Mouse (Mus musculus): ENCODE measurements at regions not wholly inside any gene's neighbourhood (a gene's known extent, or its start where the extent isn't known, plus 50 kb on each side); places are given as distances from the start of the nearest gene placed in this dataset.

- no peaks in the 10 kb centered on the region for H3K27me3 ChIP-seq
- 81% methylated on average over 5 of the region's 5 CpGs for WGBS
- no peak for ATAC-seq
These were observed 871.8 kb downstream of the Tbl1xr1 start for GRCm38 (mm10) chr3:22948168-22948768.

DNA sequence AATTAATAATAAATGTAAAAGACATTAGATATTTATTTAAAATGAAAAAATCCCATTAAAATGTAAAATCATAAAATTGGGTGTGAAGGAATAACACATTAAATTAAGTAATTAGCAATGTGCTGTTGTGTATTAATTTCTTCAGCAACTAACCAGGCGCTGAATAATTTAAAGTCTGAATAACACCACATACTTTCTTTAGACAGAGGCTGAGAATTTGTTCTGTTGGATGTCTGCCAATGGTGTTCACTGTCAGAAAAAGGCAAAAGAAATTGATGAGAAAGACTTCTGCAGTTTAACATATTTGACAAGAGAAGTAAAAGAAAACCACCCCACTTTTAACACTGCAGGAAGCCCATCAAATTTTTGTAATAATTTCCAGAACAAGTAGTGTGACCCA, 881.0 kb downstream of the Tbl1xr1 start:
- no peak overlapping the region for H3K4me3 ChIP-seq (replicated peaks)
- ATAC-seq: no peak
- no peak overlapping the region for H3K27ac ChIP-seq
- H3K9ac ChIP-seq (replicated peaks): no peak overlapping the region
- no peaks in the 10 kb centered on the region for H3K4me1 ChIP-seq (replicated peaks)
- no peaks in the 10 kb centered on the region for H3K36me3 ChIP-seq
- H3K4me2 ChIP-seq (replicated peaks): no peak overlapping the region
- H3K27me3 ChIP-seq: no peaks in the 10 kb centered on the region
- H3K9me3 ChIP-seq: no peaks in the 10 kb centered on the region
- WGBS: 75% methylated on average over 1 of the region's 1 CpGs

More at GRCm38 (mm10) chr3:22948168-22948768, 871.8 kb downstream of the Tbl1xr1 start:
- Histone ChIP-seq H3K27ac (no peak overlapping the region), H3K9me3 (no peaks in the 10 kb centered on the region), H3K4me2 (replicated peaks) (no peak overlapping the region), H3K4me1 (replicated peaks) (no peaks in the 10 kb centered on the region), H3K9ac (replicated peaks) (no peak overlapping the region), H3K4me3 (replicated peaks) (no peak overlapping the region), H3K36me3 (no peaks in the 10 kb centered on the region)

DNA sequence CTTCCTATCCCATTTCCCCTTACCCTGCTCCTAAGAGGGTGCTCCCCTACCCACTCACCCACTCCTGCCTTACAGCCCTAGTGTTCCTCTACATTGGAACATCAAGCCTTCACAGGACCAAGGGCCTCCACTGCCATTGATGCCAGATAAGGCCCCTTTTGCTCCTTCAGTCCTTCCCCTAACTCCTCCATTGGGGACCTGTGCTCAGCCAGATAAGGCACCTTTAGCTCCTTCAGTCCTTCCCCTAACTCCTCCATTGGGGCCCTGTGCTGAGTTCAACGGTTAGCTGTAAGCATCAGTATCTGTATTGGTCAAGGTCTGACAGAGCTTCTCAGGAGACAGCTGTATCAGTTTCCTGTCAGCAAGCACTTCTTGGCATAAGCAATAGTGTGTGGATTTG, 896.2 kb downstream of the Tbl1xr1 start:
- no peak overlapping the region for H3K27ac ChIP-seq

DNA sequence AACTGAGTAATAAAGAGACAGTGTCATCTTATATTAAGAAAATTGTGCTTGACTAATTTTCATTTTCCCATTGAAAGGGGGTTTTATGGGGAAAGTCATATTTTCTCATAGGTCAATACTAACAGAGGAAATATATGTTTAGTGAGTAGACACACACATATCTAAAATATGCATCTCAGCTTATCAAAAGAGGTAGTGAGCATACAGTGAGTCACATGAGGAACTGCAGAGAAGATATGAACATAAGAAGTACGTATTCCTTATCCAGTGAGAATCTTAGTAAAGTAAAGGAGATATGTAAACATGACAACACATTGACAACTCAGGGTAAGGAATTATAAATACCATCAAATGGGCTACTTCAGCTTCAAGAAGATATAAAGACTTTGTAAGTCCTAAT, 900.3 kb downstream of the Tbl1xr1 start:
- Histone ChIP-seq H3K36me3 (no peaks in the 10 kb centered on the region), H3K4me1 (replicated peaks) (no peaks in the 10 kb centered on the region), H3K27me3 (no peaks in the 10 kb centered on the region), H3K9ac (replicated peaks) (no peak overlapping the region), H3K9me3 (no peaks in the 10 kb centered on the region), H3K27ac (no peak overlapping the region), H3K4me2 (replicated peaks) (no peak overlapping the region), H3K4me3 (replicated peaks) (no peak overlapping the region)
- WGBS: 78% methylated on average over 1 of the region's 1 CpGs
- ATAC-seq: no peak

More for the DNA sequence above, 896.2 kb downstream of the Tbl1xr1 start:
- Histone ChIP-seq H3K9me3 (no peaks in the 10 kb centered on the region), H3K4me1 (replicated peaks) (no peaks in the 10 kb centered on the region), H3K9ac (replicated peaks) (no peak overlapping the region), H3K4me2 (replicated peaks) (no peak overlapping the region), H3K4me3 (replicated peaks) (no peak overlapping the region), H3K27me3 (no peaks in the 10 kb centered on the region), H3K36me3 (no peaks in the 10 kb centered on the region)
- 85% methylated on average over 1 of the region's 1 CpGs for WGBS
- no peak for ATAC-seq

DNA sequence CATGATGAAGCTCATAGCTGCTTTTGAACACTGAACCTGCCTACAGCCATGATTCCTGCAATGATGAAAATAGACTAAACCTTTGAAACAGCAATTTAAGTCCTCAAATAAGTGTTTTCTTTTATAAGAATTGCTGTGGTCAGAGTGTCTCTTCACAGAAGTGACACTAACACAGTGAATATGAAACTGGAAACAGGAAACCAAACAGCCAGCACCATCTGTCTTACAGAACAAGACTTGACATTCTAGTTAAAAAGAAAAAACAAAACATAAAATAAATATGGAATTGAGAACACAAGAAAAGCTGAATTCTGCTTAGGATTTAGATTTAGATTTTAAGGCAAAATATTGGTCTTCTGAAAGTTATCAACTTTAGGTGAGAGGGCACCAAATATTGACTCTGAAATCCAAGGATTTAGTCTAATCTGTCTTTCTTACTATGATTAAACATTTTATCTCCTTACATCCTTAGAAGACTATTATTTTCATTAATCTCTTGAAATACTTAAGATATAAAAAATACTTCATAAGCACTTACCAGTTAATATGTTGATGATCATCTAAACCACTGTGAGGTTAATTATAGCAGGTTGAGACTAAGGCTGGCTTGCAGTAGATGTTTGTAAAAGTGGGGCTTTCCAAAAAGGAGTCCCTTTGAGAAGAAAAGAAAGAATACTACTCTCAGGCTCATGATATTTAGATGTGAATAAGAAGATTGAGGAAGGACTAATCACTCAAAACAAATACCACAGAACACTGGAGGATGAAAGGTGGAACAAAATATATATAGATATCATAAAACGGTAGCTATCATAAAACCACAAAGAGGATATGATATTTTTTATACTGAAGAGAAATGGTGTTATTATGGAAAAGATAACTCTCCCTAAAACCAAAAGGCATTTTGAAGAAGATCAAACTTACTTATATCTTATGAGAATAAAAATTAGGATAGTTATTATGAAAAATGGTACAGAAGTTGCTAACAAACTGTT, 903.7 kb downstream of the Tbl1xr1 start:
- Histone ChIP-seq H3K4me1 (replicated peaks) (no peaks in the 10 kb centered on the region), H3K27me3 (no peaks in the 10 kb centered on the region), H3K9me3 (no peaks in the 10 kb centered on the region), H3K36me3 (no peaks in the 10 kb centered on the region), H3K9ac (replicated peaks) (no peak overlapping the region), H3K4me3 (replicated peaks) (no peak overlapping the region), H3K27ac (no peak overlapping the region), H3K4me2 (replicated peaks) (no peak overlapping the region)
- ATAC-seq: no peak
- WGBS: 91% methylated on average over 1 of the region's 1 CpGs

DNA sequence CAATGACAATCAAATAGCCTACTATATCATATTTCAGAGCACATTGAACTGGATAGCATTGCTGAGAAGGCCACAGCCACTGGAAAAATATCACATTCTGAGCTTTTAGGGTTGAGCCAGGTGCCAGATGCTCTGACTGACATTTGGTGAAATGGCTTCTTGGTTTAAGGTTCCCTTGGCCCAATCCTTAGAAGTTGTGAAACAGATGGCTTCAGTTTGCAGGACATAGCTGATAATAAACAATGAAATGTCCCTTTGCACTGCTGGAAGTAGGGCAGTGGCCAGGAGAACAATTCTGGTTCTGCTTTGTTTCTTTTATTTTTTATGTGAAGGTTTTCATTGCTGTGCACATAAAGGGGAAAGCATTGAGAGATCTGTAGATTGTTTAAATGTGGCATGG, 906.0 kb downstream of the Tbl1xr1 start:
- ATAC-seq: no peak
- Histone ChIP-seq H3K9me3 (no peaks in the 10 kb centered on the region), H3K4me3 (replicated peaks) (no peak overlapping the region), H3K4me1 (replicated peaks) (no peaks in the 10 kb centered on the region), H3K27me3 (no peaks in the 10 kb centered on the region), H3K27ac (no peak overlapping the region), H3K36me3 (no peaks in the 10 kb centered on the region), H3K9ac (replicated peaks) (no peak overlapping the region), H3K4me2 (replicated peaks) (no peak overlapping the region)

GRCm38 (mm10) chr3:22990136-22990820, 913.8 kb downstream of the Tbl1xr1 start:
- H3K4me3 ChIP-seq (replicated peaks): no peak overlapping the region
- no peak for ATAC-seq

DNA sequence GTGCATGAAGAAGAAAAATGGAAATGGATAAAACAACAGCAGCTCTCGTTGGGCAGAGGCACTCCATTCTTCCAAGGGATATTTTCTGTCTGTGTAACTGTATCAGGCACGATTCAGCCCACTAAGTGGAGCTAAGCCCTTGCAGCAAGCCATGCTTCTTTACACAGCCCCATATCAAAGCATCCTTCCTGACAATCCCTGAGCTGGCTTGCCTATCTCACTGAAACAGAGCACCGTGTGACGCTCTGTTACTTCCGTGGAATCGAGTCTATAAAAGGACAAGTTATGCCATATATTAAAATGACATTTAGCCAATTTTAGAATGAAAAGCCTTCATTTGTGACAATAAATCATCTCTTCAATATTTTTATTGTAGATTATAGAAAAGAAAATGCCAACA, 918.8 kb downstream of the Tbl1xr1 start:
- Histone ChIP-seq H3K9me3 (no peaks in the 10 kb centered on the region), H3K9ac (replicated peaks) (no peak overlapping the region), H3K27me3 (no peaks in the 10 kb centered on the region), H3K36me3 (no peaks in the 10 kb centered on the region), H3K4me3 (replicated peaks) (no peak overlapping the region), H3K4me1 (replicated peaks) (no peaks in the 10 kb centered on the region), H3K27ac (no peak overlapping the region), H3K4me2 (replicated peaks) (no peak overlapping the region)
- 82% methylated on average over 6 of the region's 6 CpGs for WGBS
- ATAC-seq: no peak

More at GRCm38 (mm10) chr3:22990136-22990820, 913.8 kb downstream of the Tbl1xr1 start:
- Histone ChIP-seq H3K27me3 (no peaks in the 10 kb centered on the region), H3K4me1 (replicated peaks) (no peaks in the 10 kb centered on the region), H3K9ac (replicated peaks) (no peak overlapping the region), H3K27ac (no peak overlapping the region), H3K36me3 (no peaks in the 10 kb centered on the region), H3K4me2 (replicated peaks) (no peak overlapping the region), H3K9me3 (no peaks in the 10 kb centered on the region)
- WGBS: 80% methylated on average over 3 of the region's 3 CpGs

DNA sequence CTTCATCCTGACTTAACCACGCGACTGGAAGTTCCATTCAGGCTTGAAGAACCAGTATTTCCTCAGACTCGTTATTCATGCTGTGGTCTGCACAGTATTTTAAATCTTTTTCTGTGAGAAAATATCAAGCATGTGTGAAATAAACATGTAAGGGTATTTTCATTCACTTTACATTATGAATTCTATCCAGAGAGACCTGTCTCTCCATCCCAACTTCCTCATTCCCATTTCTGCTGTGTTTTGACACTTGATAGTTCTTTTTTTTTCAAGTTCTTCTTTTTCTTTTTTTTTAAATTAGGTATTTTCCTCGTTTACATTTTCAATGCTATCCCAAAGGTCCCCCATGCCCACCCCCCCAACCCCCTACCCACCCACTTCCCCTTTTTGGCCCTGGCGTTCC, 919.4 kb downstream of the Tbl1xr1 start:
- H3K27me3 ChIP-seq: no peaks in the 10 kb centered on the region
- no peaks in the 10 kb centered on the region for H3K9me3 ChIP-seq
- H3K9ac ChIP-seq (replicated peaks): no peak overlapping the region
- no peak overlapping the region for H3K4me2 ChIP-seq (replicated peaks)
- no peaks in the 10 kb centered on the region for H3K4me1 ChIP-seq (replicated peaks)
- ATAC-seq: no peak
- H3K36me3 ChIP-seq: no peaks in the 10 kb centered on the region
- H3K4me3 ChIP-seq (replicated peaks): no peak overlapping the region
- H3K27ac ChIP-seq: no peak overlapping the region
- WGBS: 79% methylated on average over 5 of the region's 5 CpGs

GRCm38 (mm10) chr3:23001071-23001470, 924.6 kb downstream of the Tbl1xr1 start:
- no peak overlapping the region for H3K4me2 ChIP-seq (replicated peaks)
- H3K9me3 ChIP-seq: no peaks in the 10 kb centered on the region
- H3K27me3 ChIP-seq: no peaks in the 10 kb centered on the region
- no peak overlapping the region for H3K27ac ChIP-seq
- H3K4me3 ChIP-seq (replicated peaks): no peak overlapping the region
- ATAC-seq: no peak
- no peak overlapping the region for H3K9ac ChIP-seq (replicated peaks)
- WGBS: 93% methylated on average over 3 of the region's 3 CpGs
- no peaks in the 10 kb centered on the region for H3K36me3 ChIP-seq
- H3K4me1 ChIP-seq (replicated peaks): no peaks in the 10 kb centered on the region

DNA sequence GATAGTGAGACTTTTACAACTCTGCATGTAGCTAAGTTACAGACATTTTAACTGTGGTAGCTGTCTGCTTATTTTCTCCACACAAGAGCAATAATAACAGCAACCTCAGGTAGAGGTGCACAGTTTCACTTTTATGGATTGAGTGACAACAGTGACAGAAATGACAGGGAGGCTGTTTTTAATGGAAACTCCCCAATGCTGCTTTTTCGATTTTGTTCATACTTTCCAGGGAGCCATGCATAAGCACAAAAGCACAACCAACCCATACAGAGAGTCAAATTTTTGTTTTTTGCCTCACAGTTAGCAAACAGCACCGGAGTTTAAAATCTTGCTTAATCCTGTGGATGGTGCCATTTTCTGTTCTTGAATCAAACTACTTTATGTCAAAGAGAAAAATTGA, 955.6 kb downstream of the Tbl1xr1 start:
- no peak overlapping the region for H3K4me2 ChIP-seq (replicated peaks)
- no peaks in the 10 kb centered on the region for H3K36me3 ChIP-seq
- no peaks in the 10 kb centered on the region for H3K9me3 ChIP-seq
- no peak overlapping the region for H3K9ac ChIP-seq (replicated peaks)
- no peak overlapping the region for H3K27ac ChIP-seq
- no peaks in the 10 kb centered on the region for H3K4me1 ChIP-seq (replicated peaks)
- whole genome bisulfite sequencing: 82% methylated on average over 2 of the region's 2 CpGs
- ATAC-seq: no peak
- no peak overlapping the region for H3K4me3 ChIP-seq (replicated peaks)
- H3K27me3 ChIP-seq: no peaks in the 10 kb centered on the region
